Mouse (Mus musculus) heart, adult 2 months (tissue): ENCODE results near the gene Adamtsl1.

Experiments used
- CTCF ChIP-seq: fragments of 200-600 bp; IDR thresholded peaks from 2 replicates; pipeline ENCODE4 v1.8.1; 2022; ENCODE audit warnings: antibody characterized with exemption, mild to moderate bottlenecking, moderate library complexity
- EP300 ChIP-seq: fragments of 200-500 bp; IDR thresholded peaks from 2 replicates; pipeline ENCODE4 v1.6.1; 2011; ENCODE audit warnings: low read depth, low read length, control low read depth; ENCODE audit not compliant: insufficient read depth
- POLR2A ChIP-seq: fragments of 200-500 bp; IDR thresholded peaks from 2 replicates; pipeline ENCODE4 v1.6.1; 2011; ENCODE audit warnings: mild to moderate bottlenecking, low read depth, low read length, control low read depth; ENCODE audit not compliant: insufficient read depth

DNA sequence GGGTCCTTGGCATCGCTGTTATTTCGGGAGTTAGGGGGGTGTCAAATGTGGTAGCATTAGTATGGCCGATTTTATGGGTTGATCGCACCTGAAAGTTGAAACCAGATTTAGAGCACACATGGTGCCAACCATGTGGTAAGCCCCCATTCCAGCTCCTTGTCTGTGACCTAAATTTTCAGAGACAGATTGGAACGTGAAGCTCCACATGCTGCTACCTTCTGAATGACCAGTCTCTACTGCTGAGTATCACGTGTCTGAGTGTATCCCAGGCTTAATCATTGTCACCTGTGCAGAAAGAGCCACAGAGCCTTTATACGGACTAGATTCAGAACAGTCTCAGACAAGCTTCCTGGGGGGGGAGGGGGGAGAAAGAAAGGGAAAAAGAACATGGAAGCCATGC lies 339.4 kb downstream of the Adamtsl1 start:
- no peak for TF ChIP-seq CTCF
- no peak for TF ChIP-seq EP300
- TF ChIP-seq POLR2A, result no peak
